Mouse (Mus musculus) gastrocnemius, postnatal 25 days (tissue): ENCODE measurements around the gene Snupn. TPM values are rescaled to one million over a fixed set of nuclear protein-coding genes. Genes with fewer than 3 reads are reported as not detected.

Experiments
- DNase-seq: peaks from one replicate; pipeline ENCODE4 v3.0.0; 2022
- total RNA-seq, 2 experiments: library from RNA; stranded (reverse); gene quantifications; 1 replicate in 1 of 2; 2 replicates in 1 of 2; pipeline ENCODE4 v1.2.3; 2021

Snupn gene
- total RNA-seq, 2 experiments from 2014 or later: 7.0 to 9.1 TPM

GRCm38 (mm10) chr9:57012393-57012792 is 61.7 kb downstream of the Snupn start:
- no peak for DNase-seq

DNA sequence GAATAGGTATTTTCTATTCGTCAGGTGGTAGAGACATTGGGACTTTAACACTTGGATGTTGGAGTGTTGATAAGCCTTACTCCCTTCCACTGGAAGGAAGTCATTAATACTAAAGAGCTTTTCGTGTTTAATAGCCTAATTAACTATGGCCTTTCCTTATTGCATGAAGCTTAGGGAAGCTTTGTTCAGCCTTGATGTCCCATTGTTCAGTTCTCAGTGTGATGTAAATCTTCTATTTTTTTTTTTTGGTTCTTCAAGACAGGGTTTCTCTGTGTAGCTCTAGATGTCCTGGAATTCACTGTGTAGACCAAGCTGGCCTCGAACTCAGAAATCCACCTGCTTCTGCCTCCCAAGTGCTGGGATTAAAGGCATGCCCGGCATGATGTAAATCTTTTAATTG is 62.2 kb downstream of the Snupn start:
- no peak for DNase-seq

- DNase-seq: no peak
Measured at GRCm38 (mm10) chr9:57013756-57014155, 63.1 kb downstream of the Snupn start.

DNA sequence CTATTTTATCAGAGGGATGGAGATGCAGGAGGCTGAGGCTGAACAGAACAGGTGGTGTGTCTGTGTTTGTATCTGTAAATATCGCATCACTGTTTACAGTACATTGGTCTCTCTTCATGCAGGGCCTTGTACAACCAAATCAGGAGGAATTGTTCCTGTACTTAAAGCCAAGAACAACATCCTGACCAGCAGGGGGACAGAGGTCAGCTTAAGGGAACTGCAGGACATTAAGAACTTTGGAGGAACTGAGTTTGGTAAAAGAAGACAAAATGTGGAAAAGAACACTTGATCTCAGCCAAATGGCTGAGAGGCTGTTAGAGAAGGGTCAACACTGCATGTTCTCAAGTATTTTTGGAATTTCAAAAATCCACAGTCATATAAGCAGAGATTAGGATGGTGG is 64.1 kb downstream of the Snupn start:
- DNase-seq: peak; percentile 7

GRCm38 (mm10) chr9:57017631-57018030 is 67.0 kb downstream of the Snupn start:
- DNase-seq: no peak

- no peak for DNase-seq
Measured at GRCm38 (mm10) chr9:57031756-57032155, 81.1 kb downstream of the Snupn start.

Other genes starting within 250 kb of the Snupn start
- under 1 TPM; 0.21 to 0.41 TPM for gene Lingo1, start 154.4 kb upstream of the Snupn start, total RNA-seq
- under 1 TPM in 1 of 2 experiments, not detected in 1; 0.67 TPM for gene Odf3l1, start 86.2 kb upstream of the Snupn start, total RNA-seq
- gene Cspg4, start 85.8 kb upstream of the Snupn start, total RNA-seq: 1 to 10 TPM; 6.5 to 9.4 TPM
- 1 to 10 TPM; 3.4 to 5.4 TPM for gene Snx33, start 22.5 kb upstream of the Snupn start, total RNA-seq
- 10 to 100 TPM; 45.1 to 45.3 TPM for gene Imp3, start 13.4 kb upstream of the Snupn start, total RNA-seq
- 1 to 10 TPM; 4.4 to 5.4 TPM for gene Ptpn9, start 44.0 kb downstream of the Snupn start, total RNA-seq
- 10 to 100 TPM; 12.5 to 19.6 TPM for gene Sin3a, start 121.2 kb downstream of the Snupn start, total RNA-seq
- 10 to 100 TPM; 27.6 to 29.0 TPM for gene Man2c1, start 179.8 kb downstream of the Snupn start, total RNA-seq
- 1 to 10 TPM; 5.1 to 5.8 TPM for gene Neil1, start 197.4 kb downstream of the Snupn start, total RNA-seq
- gene Commd4, start 207.5 kb downstream of the Snupn start, total RNA-seq: 10 to 100 TPM; 19.3 to 25.9 TPM